Mouse (Mus musculus) erythroid progenitor cell, adult 5-6 weeks (primary cell): Measurements from ENCODE around the gene Pcbd1. TPM values are rescaled to one million over a fixed set of nuclear protein-coding genes. Genes with fewer than 3 reads are reported as not detected.

Source experiments
- ATAC-seq: replicated peaks from 2 replicates; pipeline ENCODE4 v1.8.0; 2016; ENCODE audit warnings: moderate number of reproducible peaks, mild to moderate bottlenecking, moderate TSS enrichment, inconsistent platforms; ENCODE audit not compliant: poor library complexity, low FRiP score, severe bottlenecking
- total RNA-seq, 2 experiments: library from RNA; stranded (forward) in 1 of 2; stranded (reverse) in 1 of 2; fragments of 150-400 nt in 1 of 2; fragments of 186-747, 209-891 nt in 1 of 2; gene quantifications; 2 replicates each; pipeline versions ENCODE4 v1.2.3 to v1.2.4; 2015 to 2017; ENCODE audit warnings: low replicate concordance in 2 of 2

Gene Pcbd1
- total RNA-seq (2015; ENCODE audit: low replicate concordance) (9.4 TPM in 1 of 2 replicates, not detected in the other), total RNA-seq (2017; ENCODE audit: low replicate concordance) (not detected in 2 replicates)

DNA sequence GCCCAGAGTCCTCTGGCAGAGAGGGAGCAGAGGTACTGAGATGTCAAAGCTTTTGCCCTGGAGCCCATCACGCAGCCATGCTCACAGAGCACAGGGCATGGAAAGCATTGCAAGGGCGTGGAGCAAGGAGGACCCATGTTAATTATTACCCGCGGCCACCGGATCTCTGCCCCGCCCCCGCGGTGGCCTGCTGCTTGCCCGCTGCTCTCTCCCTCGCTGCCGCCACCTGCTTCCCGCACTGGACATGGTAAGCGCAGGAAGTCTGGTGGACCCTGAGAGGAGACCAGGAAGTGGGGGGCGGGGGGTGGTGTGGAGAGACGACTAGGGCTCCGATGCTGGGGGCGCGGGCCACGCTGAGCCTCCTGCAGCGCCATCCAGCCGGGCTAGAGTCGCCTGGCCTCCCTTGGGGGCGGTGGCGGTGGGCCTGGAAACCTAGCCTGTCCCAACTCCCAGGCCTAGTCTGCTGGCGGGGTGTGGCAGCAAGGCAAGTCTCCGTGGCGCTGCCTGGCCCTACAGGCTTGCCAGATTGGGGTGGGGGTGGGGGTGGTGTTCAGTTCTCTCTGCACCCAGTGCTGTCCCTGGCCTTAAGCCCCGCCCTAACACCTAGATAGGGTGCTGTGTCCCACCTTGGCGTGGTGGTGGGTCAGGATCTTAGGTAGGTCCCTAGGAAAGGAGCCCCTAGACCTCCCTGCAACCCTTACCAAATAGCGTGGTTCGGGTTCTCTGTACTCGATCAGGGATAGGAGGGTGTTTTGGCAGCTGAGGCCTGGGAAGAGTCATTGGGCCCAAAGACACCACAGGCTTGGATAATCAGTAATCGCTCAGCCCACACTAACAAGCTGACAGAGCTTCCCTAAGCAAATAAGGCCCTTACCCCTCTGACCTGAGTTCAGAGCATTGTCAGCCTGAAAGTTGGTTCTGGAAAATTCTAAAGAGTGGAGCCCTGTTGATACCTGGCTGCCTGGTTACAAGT is at the start of gene Pcbd1:
Gene Pcbd1, plus strand, starts transcription at position 162 of the 973 bp plus-strand sequence.
- no peak; the same call in 1 of the 2 replicates for ATAC-seq

DNA sequence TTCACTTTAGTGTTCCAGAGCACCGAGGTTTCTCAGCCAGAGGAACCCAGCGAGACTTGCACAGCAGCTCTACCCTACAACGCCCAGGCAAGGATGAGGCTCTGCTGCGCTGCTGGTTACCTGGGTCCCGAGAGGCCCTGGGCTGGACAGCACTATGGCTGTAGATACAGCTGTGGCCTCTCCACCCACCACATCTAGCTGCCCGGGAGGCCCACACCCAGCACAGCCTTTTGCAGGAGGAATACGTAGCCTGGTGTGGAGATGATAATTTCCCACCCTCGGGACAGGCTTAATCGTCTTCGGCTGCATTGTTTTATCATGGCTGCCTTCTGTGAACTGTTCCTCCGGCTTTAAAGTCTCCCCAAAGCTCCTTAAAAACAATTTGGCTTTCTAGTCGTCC is 49.5 kb upstream of the Pcbd1 start:
- ATAC-seq, result no peak

DNA sequence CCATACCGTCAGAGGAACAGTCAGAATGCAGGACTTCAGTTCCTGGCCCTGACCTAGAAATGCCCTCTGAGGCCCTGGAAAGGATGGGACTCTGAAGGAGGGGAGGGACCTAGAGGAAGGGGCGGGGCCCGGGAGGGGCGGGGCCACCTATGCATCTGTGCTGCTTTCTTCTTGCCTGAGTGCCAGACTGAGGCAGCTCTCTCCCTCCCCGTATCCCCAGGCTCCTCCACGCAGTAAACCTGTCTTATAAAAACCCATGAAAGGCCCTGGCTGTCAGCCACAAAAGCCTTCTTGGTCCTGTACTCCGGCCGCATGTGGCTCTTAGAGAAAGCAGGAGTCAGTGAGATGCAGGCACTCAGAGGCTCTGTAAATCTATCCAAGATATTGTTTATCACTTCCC is 44.0 kb upstream of the Pcbd1 start:
- ATAC-seq, result no peak

DNA sequence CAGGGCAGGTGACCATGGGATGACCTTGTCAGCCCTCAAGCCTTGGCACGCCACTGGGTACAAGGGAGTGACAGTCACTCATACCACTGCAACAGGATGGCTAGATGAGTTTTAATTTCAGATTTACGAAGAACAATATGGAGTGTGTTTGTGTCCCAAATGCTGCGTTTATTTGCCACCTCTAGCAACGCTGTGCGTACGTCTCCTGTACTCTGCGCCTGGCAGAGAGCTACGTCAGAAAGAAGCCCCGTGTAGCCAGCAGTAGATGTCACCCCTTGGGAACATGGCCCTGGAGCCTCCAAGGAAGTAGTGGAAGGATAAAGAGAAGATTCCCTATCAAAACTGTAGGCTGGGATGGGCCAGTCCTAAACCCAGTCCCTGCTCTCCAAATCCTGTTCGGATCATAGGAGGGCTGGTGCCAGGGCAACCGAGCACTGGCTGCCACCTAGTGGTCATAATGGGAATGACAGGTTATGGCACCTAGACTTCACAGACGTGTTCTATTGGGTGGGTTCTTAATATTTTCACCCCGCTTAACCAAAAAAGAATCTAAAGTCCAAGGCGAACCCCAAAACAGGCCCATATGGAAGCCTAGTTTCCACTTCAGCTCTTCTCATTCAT is 37.0 kb upstream of the Pcbd1 start:
- peak; percentile 83 for ATAC-seq

DNA sequence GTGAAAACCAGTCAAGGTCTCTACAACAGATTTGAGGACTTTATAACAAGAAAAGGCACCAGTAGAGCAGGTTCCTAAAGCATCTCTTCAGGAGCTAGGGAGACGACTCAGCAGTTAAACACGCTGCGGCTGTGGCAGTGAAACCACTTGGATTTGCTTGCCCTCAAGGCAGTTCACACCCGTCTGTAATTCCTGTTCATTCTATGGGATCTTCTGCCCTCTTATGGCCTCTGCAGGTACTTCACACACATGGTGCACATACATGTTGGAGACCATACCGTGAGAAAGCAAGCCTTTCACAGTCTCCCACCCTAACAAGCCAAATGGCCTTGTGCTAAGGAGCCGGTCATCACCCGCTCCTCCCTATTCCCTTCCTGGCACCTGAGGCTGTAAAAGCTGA is 32.5 kb upstream of the Pcbd1 start:
- ATAC-seq, result no peak

DNA sequence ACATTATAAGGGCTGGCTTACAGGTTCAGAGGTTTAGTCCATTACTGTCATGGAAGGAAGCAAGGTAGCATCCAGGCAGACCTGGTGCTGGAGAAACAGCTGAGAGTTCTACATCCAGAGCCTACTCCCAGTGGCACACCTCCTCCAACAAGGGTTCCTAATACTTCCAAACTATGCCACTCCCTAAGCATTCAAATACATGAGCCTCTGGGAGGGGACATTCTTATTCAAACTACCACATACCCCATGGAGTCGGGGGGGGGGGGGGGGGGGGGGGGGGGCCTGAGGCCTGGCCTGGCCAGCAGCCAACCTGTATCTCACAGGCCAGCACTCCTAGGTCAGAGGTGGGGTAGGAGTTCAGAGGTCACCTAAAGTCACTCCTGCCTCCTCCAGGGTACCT is 30.0 kb upstream of the Pcbd1 start:
- ATAC-seq, result no peak

DNA sequence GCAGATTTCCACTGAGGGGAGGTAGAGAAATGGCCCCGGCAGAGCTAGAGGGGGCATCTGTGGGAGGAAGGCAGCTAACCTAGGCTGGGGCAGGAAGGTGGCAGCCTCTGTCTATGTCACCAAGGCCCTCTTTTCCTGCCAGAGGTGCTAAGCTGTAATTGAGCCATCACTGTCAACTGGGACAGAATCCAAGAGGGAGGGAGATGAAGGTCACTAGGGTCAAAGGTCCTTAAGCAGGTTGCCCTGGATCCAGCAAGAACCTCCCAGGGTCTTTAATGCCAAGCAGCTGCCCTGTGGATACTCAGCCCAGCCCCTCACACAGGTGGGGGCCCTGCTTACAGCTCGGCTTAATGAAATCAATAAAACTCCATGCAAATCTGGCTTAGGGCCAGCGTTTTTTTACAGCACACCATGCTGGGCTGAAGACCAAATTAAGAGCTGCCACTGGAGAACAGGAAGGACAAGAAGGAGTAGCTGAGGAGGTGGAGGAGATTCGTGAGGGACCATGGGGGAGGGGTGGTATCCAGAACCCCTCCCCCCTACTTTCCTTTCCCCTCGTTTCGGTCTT is 29.5 kb upstream of the Pcbd1 start:
- ATAC-seq, result no peak

DNA sequence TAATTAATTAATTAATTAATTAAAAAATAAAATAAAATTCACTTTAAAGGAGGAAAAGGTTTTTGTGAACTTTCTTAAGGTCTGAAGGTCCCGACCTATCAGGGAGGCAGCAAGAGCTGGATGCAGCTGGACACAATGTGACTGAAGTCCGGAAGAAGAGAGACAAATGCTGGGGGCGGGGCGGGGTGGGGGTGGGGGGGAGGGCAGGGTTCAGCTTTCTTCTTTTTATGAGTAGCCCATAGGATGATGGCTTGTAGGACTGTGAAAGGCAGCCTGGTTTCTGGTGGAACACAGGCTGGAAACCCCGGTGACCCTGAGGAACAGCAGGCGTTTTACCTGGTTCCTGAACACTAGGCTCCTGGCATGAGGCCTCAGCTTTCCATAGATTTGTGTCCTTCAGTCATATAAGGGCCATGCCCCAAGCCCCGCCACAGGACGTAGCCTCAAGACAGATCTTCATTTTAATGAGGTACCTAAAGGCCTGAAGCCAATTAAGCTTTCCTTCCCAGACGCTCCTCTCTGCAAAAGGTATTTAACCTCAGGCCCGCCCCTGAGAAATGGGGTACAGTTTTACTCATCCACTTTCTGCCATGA is 25.8 kb upstream of the Pcbd1 start:
- ATAC-seq, result no peak

DNA sequence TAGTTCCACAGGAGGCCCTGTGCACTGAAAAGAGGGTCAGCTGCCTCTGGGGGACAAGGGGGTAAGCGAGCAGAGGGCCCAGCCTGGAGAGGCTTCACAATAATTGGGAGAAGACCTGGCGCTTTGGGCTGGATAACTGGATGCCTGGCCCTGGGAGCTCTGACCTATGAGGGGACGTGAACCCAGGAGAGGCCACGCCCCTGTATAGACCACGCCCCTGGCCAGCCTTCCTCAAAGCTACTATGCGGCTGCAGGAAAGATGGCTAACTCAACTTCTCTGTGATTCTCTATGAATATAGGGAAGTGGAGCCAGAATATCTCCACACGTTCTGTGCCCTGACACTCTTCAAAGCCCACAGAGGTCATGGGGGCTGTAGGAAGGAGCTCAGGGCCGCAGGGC is 24.5 kb upstream of the Pcbd1 start:
- no peak for ATAC-seq

DNA sequence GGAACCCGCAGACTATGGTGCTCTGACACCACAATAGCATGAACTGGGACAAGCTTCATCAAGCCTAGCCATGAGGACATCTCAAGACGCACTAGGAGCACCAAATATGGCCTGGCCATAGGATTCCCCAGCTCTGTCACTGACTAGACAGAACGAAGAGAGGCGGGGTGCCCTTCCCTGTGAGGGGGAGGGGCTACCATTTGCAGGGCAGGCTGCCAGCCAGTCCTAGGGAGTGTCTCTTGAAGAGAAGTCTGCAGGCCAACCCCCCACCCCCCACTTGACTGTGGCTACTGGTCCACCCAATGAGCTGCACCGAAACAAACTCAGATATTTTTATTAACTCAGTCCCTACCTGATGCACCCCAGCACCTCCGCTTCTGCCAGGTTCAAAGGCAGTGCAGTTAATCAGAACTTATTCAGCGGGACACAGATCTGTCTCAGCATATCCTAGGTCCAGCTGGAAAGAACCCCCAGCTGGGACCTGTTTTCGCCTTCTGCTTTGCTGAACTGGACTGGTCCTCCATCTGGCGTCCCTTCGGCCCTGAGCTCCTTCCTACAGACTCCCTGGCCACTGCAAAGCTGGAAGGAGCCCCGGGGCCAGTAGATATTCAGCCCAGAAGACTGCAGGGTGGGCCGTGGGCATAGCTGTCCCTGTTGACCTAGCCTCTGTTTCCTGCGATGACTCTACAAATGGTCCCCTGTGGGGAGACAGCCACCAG is 23.7 kb upstream of the Pcbd1 start:
- no peak for ATAC-seq

DNA sequence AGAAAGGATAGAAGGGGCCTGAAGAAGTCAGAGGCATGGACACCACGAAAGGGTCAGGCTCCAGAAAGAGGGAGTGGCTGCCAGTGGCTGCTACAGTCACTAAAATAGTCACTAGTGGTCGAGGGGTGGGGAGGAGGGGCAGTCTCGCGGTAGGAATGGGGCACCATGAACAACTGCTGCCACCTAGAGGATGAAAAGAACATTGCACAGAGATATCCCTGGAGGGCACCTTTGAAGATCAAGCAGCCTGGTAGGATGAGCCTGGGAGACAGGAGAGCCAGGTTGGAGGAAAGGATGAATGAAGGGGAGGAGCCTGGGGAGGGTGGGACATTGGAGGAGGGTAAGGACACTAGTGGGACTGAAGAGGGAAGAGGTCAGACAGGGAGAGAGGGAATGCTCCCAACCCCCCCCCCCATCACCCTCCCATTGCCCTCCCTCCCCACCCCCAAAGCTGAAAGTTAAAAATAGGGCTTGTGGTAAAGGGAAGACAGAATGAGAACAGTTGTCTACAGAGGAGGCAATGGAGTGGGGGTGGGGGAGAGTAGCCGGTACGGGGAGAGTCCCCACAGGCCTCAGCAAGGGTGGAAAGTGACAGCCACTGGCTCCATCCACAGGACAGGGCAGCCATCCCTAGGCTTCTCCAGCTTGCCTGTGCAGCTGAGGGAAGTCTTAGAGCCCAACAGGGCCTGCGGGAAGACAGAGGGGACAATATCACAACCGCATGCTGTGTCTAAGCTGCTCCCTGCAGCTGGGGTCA is 20.5 kb upstream of the Pcbd1 start:
- ATAC-seq, result peak; percentile 56

DNA sequence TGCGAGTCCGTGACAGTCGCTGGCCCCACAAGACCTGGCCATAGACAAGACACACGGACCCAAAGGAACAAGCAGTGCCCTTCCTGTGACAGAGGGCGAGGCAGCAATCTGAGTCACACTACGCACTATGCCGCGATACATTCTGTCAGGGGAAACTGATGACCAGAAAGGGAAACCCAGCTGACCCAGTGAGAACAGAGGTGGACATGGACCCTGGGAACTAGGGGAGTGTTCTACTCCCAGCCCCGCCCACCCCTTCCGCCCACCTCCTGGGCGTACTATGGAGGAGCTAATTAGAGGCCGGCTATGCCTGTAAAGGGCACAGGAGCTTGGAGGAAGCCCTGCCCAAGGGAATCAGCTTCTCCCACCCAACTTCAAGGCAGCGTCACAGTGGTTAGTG is 19.9 kb upstream of the Pcbd1 start:
- no peak for ATAC-seq

DNA sequence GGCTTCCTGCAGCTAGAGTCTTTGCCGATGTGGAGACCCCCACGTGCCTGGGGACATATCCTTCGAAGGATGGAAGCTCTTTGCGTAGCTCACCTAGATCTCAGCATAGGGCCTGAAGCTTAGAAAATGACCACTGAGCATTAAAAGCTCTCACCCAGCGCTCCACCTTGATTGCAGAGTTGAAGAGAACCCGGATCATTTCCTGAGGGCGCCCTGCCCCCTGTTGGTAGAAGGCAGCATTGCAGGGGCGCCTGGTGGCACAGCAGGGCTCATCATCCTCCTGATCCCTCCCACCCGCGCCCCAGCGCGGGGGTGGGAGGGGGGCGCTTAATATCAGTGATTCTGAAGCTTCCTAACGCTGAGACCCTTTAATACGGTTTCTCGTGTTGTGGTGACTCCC is 16.8 kb upstream of the Pcbd1 start:
- no peak for ATAC-seq

DNA sequence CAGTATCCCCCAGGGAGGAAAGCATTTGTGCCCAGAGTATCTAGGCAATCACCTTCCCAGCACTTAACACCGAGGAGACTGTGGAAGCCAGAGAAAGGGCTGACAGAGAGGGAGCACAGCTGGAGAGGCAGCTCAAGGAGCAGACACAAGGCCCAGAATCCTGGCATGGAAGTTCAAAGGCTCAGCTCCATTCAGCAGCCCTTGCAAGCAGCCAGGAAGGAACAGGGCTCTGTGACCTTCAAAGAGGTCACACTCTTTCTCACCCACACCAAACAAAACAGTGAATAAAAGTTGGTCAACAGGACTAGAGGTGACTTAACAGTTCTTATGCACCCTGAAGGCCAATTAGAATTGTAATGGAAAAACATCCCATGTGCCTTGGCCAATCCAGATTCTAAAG is 14.5 kb upstream of the Pcbd1 start:
- ATAC-seq, result no peak

DNA sequence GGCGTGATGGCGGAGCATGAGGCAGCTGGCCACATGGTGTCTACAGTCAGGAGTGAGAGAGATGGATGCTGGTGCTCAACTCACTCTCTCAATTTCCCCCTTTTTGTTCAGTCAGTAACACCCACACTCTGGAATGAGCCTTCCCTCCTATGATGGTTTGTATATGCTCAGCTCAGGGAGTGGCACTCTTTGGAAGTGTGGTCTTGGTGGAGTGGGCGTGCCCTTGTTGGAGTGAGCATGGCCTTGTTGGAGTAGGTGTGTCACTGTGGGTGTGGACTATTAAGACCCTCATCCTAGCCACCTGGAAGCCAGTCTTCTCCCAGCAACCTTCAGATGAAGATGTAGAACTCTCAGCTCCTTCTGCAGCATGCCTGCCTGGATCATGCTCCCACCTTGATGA is 13.5 kb upstream of the Pcbd1 start:
- ATAC-seq, result no peak

DNA sequence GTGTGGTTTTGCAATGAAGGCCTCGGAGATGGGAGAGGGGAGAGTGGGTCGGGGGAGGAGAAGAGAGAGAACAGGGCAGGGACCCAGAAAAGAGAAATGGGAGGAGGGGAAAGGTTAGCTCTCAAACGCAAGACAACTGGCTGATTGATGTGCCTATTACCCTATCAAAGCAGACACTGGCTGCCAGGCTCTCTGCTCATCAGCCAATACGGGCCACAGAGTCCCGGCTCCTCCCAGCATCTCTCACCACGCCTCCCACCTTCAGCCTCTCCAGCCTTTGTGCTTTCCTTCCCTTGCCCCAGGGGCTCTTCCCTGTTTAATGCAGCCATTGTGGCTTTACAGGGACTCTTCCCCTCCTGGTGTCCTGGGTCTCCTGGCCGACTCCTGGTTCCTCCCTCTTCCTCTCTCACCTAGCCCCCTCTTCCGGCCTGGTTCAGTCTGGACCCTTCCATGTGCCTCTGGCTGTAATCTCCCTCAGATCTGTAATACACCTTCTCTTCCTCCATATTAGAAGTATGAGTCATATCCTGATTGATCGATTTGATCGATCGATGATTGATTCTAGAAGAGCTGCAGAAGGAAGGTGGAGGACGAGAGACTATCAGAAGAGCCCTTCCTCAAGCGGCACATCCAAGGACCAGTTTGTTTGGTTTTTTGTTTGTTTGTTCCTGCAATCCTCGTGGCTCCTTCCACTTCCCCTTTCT is 8.8 kb upstream of the Pcbd1 start:
- peak; percentile 89 for ATAC-seq

DNA sequence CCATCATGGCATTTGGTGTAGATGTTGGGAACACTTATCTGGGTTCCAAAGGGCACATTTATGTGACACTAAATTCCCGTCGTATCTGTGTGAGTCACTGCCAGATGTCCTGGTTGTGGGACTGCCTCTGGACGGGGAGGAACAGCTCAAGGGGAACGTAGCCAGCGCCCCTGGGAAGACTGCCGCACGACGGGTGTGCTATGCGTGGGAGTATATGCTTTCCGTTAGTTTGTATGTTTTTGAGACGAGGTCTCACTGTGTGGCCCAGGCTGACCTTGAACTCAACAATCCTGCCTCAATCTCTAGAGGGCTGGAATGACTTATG is 8.2 kb upstream of the Pcbd1 start:
- no peak for ATAC-seq

DNA sequence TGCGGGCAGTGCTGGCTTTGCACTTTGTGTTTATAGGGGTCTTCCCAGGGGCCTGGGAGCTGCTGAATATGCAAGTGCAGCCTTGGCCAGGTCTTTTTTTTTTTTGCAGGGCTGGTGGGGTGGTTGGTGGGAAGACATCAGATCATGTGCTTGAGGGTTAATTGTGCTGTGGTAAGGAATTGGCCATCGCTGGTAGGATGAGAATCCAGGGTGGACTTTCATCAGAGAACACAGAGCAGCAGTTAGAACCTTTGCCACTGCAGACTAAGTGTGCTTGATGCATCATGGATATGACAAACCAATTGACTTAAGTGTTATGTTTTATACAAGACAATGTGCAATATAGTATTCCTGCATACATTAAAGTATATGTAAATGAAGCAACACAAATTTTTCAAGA is 3.8 kb upstream of the Pcbd1 start:
- ATAC-seq, result no peak

DNA sequence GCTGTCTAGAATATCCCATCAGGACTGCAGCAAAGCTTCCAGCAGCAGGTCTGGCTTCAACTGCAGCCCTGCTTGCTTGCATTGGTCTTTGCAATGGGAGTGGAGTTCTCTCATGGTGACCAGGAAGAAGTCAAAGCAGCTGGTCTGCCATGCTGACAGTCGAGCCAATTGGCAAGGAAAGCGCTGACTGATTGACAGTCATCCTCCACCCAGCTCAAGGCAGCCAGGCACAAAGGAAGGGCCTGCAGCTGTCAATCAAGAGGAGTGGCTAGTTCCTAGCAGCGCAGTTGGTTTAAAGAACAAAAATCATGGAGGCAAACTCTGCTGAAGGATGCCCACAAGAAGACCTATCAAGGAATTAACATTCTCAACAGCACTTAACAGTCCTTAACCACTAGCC is 2.6 kb upstream of the Pcbd1 start:
- ATAC-seq, result no peak
